27 mouse cellular contexts compared by ENCODE assay signal in the genomic region with DNA sequence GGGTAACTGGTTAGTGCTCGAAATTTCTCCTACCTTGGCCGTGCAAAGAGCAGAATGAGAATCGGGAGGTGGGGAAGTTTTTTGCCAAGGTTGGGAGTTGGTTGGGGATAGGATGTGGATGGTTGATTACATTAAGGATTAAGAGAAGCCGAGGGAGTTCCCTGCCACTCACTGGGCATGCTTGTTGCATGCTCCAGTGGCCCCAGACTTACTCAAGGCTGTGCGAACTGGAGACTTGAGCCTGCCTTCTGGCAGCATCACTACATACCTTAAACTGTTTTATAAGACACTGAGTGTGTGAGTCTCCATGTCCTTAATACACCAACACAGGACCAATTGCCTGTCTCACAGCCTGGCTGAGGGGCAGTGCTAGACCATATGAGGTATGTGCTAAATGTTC.
"Had no signal": no experiment of that assay in that cellular context is flagged by ENCODE, and none has a peak within 500 bp of the region (broad histone marks: within the 10 kb centered on the region; RNA-seq: fewer than 3 reads in every experiment).

No protein-coding gene starts in this region.

- ATAC-seq: forebrain, embryonic 13.5 days; forebrain, embryonic 14.5 days; forebrain, embryonic 15.5 days; forebrain, embryonic 16.5 days; forebrain, postnatal 0 days had no signal

- H3K4me3 ChIP-seq: embryonic facial prominence, embryonic 10.5 days; embryonic facial prominence, embryonic 12.5 days; embryonic facial prominence, embryonic 13.5 days; embryonic facial prominence, embryonic 15.5 days; erythroblast, embryonic 14.5 days; forebrain, embryonic 10.5 days; forebrain, embryonic 12.5 days; forebrain, embryonic 13.5 days; forebrain, embryonic 15.5 days; gastrocnemius, adult 2 months had no signal

- H3K27me3 ChIP-seq: embryonic facial prominence, embryonic 12.5 days; embryonic facial prominence, embryonic 13.5 days; embryonic facial prominence, embryonic 15.5 days; forebrain, embryonic 12.5 days; forebrain, embryonic 13.5 days; forebrain, embryonic 15.5 days had no signal

- H3K9ac ChIP-seq: embryonic facial prominence, embryonic 12.5 days; embryonic facial prominence, embryonic 13.5 days; embryonic facial prominence, embryonic 15.5 days; forebrain, embryonic 12.5 days; forebrain, embryonic 13.5 days; forebrain, embryonic 15.5 days; forebrain, postnatal 0 days had no signal

- H3K4me2 ChIP-seq: embryonic facial prominence, embryonic 12.5 days; embryonic facial prominence, embryonic 13.5 days; embryonic facial prominence, embryonic 15.5 days; forebrain, embryonic 12.5 days; forebrain, embryonic 13.5 days; forebrain, embryonic 15.5 days had no signal

- DNase-seq: cerebellum, adult 8-10 months; cerebellum, adult 9-10 months; cerebellum, adult 9-11 months; cerebellum, postnatal 10 days; cerebellum, postnatal 14 days; cerebellum, postnatal 25 days; cerebellum, postnatal 36 days; embryo, embryonic 11 days; forebrain, postnatal 0 days; gastrocnemius, adult 2 months; gastrocnemius, postnatal 10 days; gastrocnemius, postnatal 14 days; gastrocnemius, postnatal 25 days; gastrocnemius, postnatal 36 days; heart, adult 11 months; heart, adult 18-20 months had no signal

- H3K9me3 ChIP-seq: embryonic facial prominence, embryonic 10.5 days; embryonic facial prominence, embryonic 12.5 days; embryonic facial prominence, embryonic 13.5 days; embryonic facial prominence, embryonic 15.5 days; forebrain, embryonic 10.5 days; forebrain, embryonic 12.5 days; forebrain, embryonic 13.5 days; forebrain, embryonic 15.5 days had no signal

- H3K27ac ChIP-seq: embryonic facial prominence, embryonic 10.5 days; embryonic facial prominence, embryonic 12.5 days; embryonic facial prominence, embryonic 13.5 days; embryonic facial prominence, embryonic 15.5 days; forebrain, embryonic 10.5 days; forebrain, embryonic 12.5 days; forebrain, embryonic 13.5 days; forebrain, embryonic 15.5 days; gastrocnemius, adult 2 months had no signal

- H3K36me3 ChIP-seq: embryonic facial prominence, embryonic 10.5 days; embryonic facial prominence, embryonic 12.5 days; embryonic facial prominence, embryonic 13.5 days; embryonic facial prominence, embryonic 15.5 days; forebrain, embryonic 10.5 days; forebrain, embryonic 12.5 days; forebrain, embryonic 15.5 days had no signal

- H3K4me1 ChIP-seq: embryonic facial prominence, embryonic 10.5 days; embryonic facial prominence, embryonic 12.5 days; embryonic facial prominence, embryonic 13.5 days; embryonic facial prominence, embryonic 15.5 days had no signal
